Mouse (Mus musculus): Measurements from ENCODE around the gene Lrrc9. TPM values are rescaled to one million over a fixed set of nuclear protein-coding genes. Genes with fewer than 3 reads are reported as not detected.

Lrrc9 gene
- polyA plus RNA-seq, 1 experiment from 2014 or later, result 0.18 TPM

DNA sequence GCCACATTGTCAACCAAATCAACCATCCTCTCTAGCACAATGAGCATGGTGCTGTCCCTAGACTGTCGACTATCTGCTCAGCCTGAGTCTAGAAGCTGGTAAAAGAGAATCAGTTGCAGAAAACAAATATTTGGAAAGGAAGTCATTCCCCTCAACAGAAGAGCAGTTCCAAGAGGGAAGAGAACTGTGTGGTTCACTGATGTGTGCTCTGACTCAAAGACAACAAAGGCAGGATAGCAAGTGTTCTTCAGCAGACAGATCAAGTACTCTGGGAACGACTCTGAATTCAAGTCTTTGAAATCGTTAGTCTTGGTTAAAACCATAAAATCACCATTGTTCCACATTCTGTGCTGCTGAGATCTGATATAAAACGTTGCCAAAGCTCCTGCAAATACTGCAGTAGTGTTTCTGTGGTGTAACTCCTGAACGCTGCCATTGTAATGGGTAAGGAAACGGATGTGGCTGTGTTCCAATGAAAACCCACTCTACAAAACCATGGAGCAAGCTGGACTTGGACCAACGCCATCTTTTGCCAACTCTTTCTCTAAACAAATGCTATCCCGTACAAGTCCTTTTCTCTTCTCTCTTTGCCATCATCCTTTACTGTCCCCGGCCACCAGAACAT lies 8.3 kb upstream of the Lrrc9 start:
- no peak for ATAC-seq (ENCODE audit: insufficient number of reproducible peaks, low FRiP score, low TSS enrichment, low read depth)

DNA sequence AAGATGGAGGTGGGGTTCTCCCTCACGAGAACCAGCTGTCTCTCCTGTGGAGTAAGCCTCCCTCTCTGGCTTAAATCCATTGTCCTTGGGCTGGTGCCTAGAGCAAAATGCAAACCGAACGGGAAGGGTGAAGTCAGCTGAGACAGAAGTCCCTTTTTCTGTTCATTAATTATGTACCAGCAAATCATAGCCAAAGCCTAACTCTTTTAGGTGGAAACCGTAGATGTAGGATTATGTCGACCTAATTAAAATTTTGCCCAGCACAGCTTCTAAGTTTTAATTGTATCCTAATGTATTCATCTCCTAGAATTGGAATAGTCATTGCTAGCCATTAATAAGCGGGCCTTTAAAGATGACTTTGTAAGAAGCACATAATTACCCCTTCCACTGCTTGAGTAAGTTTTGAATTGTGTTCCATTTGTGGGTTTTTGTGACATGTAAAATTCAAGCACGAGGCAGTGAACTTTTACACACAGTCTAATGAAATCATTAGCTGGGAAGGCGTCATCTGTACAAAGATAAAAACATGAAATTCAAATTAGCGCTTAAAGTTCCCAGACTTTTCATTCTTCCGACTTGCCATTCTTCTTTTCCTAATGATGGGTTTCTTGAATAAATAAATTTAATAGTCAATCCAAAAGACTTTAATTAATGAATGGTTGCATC lies 3.9 kb upstream of the Lrrc9 start:
- no peaks in the 10 kb centered on the region for H3K9me3 ChIP-seq
- peaks cover 10% of the 10 kb centered on the region for H3K4me1 ChIP-seq
- ATAC-seq (ENCODE audit: insufficient number of reproducible peaks, low FRiP score, low TSS enrichment, low read depth), result no peak
- no peak overlapping the region for H3K27ac ChIP-seq
- no peaks in the 10 kb centered on the region for H3K27me3 ChIP-seq
- H3K9ac ChIP-seq, result no peak overlapping the region
- H3K4me2 ChIP-seq, result no peak overlapping the region
- no peak overlapping the region for H3K4me3 ChIP-seq
- no peaks in the 10 kb centered on the region for H3K36me3 ChIP-seq
- WGBS, result 58% methylated on average over 10 of the region's 10 CpGs

More for the DNA sequence above, 8.3 kb upstream of the Lrrc9 start:
- no peaks in the 10 kb centered on the region for H3K36me3 ChIP-seq
- no peak overlapping the region for H3K9ac ChIP-seq
- H3K9me3 ChIP-seq, result no peaks in the 10 kb centered on the region
- H3K27ac ChIP-seq, result no peak overlapping the region
- H3K4me3 ChIP-seq, result no peak overlapping the region
- H3K4me1 ChIP-seq, result no peaks in the 10 kb centered on the region
- WGBS, result 60% methylated on average over 9 of the region's 9 CpGs
- no peak overlapping the region for H3K4me2 ChIP-seq
- no peaks in the 10 kb centered on the region for H3K27me3 ChIP-seq

DNA sequence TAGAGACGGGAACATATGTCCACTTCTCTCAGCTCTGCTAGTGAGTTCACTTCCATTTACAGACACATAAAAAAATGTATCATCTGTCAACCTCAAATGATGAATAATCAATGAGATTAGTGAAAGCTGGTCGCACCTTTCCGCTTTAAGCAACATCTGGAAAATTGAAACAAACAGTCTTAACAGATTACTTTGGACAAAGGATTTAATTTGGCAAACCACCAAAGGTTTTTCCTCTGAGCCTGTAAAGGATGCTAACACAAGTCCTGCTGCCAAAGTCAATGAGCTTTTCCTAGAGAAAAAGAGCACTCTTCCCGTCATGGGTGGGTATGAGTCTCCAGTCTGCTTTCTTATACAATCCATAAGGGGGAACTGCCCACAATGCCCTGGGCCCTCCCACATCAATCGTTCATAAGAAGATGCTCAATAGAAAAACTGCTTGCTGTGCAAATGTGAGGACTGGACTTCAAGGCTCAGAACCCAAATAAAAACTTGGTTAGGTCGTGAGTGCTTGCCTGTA lies 2.6 kb upstream of the Lrrc9 start:
- 71% methylated on average over 6 of the region's 6 CpGs for WGBS
- H3K4me2 ChIP-seq, result no peak overlapping the region
- no peak for ATAC-seq (ENCODE audit: insufficient number of reproducible peaks, low FRiP score, low TSS enrichment, low read depth)

DNA sequence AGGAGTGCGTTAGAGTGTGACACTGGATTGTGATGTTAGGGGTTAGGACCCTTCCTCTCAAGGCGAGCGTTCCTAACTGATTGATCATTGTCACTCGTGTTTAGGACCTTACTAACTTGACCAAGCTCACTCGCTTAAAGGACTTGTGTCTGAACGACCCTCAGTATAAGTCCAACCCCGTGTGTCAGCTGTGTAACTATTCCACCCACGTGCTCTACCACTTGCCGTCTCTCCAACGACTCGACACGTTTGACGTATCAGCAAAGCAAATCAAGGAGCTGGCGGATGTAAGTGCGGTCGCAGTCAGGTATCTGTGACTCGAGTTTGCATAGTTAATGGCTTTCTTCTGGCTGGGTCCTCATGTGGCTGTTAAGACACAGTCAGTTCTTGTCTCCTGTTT lies 12.3 kb downstream of the Lrrc9 start:
- WGBS, result 79% methylated on average over 17 of the region's 17 CpGs
- no peak overlapping the region for H3K9ac ChIP-seq
- no peak overlapping the region for H3K27ac ChIP-seq
- H3K4me1 ChIP-seq, result no peaks in the 10 kb centered on the region
- H3K27me3 ChIP-seq, result no peaks in the 10 kb centered on the region
- H3K4me3 ChIP-seq, result no peak overlapping the region
- no peaks in the 10 kb centered on the region for H3K9me3 ChIP-seq
- no peaks in the 10 kb centered on the region for H3K36me3 ChIP-seq
- no peak for ATAC-seq (ENCODE audit: insufficient number of reproducible peaks, low FRiP score, low TSS enrichment, low read depth)
- no peak overlapping the region for H3K4me2 ChIP-seq

More for the DNA sequence above, 2.6 kb upstream of the Lrrc9 start:
- H3K9me3 ChIP-seq, result no peaks in the 10 kb centered on the region
- no peak overlapping the region for H3K4me3 ChIP-seq
- H3K27me3 ChIP-seq, result no peaks in the 10 kb centered on the region
- H3K27ac ChIP-seq, result no peak overlapping the region
- peaks cover 10% of the 10 kb centered on the region for H3K4me1 ChIP-seq
- H3K36me3 ChIP-seq, result no peaks in the 10 kb centered on the region
- no peak overlapping the region for H3K9ac ChIP-seq

DNA sequence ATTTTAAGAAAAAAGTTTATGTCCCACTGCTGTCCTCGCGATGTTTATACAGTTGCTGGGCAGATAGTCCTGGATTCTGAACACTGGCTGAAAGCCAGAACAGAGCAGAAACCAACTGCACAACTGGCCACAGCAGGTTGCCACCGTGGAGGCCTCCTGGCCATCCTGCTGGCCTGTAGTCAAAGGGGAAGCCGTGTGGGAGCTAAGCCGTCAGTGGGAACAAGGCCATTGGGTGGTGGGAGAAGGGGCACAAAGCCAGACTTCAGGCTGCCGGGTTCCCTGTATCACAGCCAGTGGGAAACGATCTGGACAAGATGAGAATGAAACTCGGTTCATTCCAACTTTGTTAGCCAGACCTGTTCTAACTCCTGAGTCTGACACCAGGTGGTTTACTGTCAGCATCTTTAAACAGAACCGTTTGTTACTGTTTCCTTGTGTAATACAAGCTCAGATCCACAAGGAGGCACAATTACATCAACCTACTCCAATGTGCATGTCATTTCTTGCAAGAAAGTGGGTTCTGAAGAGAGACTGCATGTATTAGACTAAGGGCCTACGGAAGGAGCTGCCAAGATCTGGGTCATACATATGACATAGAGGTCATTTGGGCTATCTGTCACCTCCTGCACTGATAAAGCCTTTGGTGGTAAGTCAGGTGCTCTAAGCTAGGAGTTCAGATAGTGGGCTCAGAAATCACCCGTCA lies 19.7 kb downstream of the Lrrc9 start:
- no peak overlapping the region for H3K9ac ChIP-seq
- no peak overlapping the region for H3K4me2 ChIP-seq
- H3K9me3 ChIP-seq, result no peaks in the 10 kb centered on the region
- 0 out of 2 replicates have a peak, but pooled peaks cover 2% of the 10 kb centered on the region for H3K4me1 ChIP-seq
- no peak for ATAC-seq (ENCODE audit: insufficient number of reproducible peaks, low FRiP score, low TSS enrichment, low read depth)
- no peak overlapping the region for H3K27ac ChIP-seq
- H3K36me3 ChIP-seq, result no peaks in the 10 kb centered on the region
- H3K4me3 ChIP-seq, result no peak overlapping the region
- WGBS, result 50% methylated on average over 11 of the region's 11 CpGs
- H3K27me3 ChIP-seq, result no peaks in the 10 kb centered on the region

DNA sequence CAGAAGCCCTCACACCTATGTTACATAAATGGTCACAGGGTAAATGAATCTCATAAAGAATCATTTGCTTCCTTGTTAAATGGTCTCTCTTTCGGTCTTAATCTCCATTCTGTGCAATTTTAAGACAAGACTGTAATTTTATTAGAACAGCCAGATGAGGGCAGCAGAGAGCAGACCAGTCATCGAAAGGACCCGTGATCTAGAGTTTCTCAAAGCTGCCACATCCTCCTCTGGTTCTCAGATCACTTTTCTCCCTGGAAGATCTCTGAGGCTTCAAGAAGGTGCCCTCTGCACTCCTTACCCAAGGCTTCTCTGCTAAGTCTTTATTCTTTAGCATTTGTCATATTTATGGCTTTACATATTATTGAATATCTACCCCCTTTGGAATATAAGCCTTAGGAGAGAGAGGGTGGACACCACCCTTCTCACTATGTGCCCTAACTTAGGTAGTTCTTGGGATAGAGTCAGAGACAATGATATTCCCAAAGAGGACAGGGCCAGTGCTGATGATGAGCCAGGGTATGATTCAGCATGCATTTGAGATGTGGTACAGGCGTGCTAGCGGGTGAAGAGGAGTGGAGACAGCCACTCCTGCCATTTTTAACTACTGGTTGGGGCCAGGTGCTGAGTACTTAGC lies 20.3 kb downstream of the Lrrc9 start:
- Histone ChIP-seq H3K4me1 (0 out of 2 replicates have a peak, but pooled peaks cover 2% of the 10 kb centered on the region), H3K36me3 (no peaks in the 10 kb centered on the region), H3K4me2 (no peak overlapping the region), H3K9me3 (no peaks in the 10 kb centered on the region), H3K4me3 (no peak overlapping the region), H3K9ac (no peak overlapping the region), H3K27ac (no peak overlapping the region), H3K27me3 (no peaks in the 10 kb centered on the region)
- WGBS, result 41% methylated on average over 5 of the region's 5 CpGs
- no peak for ATAC-seq (ENCODE audit: insufficient number of reproducible peaks, low FRiP score, low TSS enrichment, low read depth)

DNA sequence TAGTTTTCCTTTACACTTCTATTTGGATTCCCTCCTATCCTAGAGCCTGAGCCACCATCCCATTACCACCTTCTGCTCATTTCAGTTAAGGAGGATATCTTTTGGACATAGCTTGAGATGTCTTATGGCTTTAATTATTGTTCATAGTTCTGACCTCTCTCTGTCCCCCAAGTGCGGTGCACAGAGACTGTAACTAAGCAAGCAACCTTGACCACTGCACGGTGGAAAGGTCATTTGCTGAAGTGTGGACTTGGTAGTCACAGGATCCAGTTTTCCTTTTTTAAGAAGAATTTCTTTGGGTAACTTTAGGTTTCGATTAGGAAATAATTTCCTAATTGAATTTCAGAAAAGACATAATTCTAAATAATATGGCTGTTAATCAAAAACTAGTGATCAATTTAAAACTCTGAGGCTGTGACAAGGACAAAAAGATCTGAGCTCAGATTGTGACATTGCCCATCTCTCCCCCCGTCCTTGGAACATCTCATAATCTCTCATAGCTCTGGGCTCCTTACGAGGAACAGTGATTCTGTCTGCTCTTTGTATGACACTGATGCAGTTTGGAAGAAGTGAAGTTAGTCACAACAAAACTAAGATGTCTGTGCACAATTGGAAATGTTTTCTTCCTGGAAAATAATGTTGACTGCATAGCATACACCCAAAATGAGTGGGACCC lies 24.3 kb downstream of the Lrrc9 start:
- ATAC-seq (ENCODE audit: insufficient number of reproducible peaks, low FRiP score, low TSS enrichment, low read depth), result no peak
- Histone ChIP-seq H3K36me3 (no peaks in the 10 kb centered on the region), H3K27ac (no peak overlapping the region), H3K4me2 (no peak overlapping the region), H3K9ac (no peak overlapping the region), H3K27me3 (no peaks in the 10 kb centered on the region), H3K4me1 (0 out of 2 replicates have a peak, but pooled peaks cover 2% of the 10 kb centered on the region), H3K9me3 (no peaks in the 10 kb centered on the region), H3K4me3 (no peak overlapping the region)
- WGBS, result 84% methylated on average over 5 of the region's 5 CpGs

DNA sequence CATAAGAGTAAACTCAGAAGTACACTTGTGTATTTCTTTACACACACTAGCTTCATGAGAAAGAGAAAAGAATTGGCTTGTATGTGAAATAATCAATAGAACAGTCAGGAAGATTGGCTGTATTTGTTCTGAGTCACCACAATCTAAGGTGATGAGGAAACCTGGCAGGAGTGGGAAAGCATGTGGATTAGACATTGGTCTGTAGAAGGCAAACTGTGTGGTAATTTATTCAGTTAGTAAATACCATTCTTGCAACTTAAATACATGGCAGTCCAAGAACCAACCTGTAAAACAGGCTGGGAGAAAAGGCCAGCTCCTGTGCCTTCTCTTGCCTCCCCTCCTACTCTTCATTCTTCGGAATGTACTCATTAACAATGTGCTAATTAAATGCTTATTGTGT lies 25.6 kb downstream of the Lrrc9 start:
- no peaks in the 10 kb centered on the region for H3K27me3 ChIP-seq
- ATAC-seq (ENCODE audit: insufficient number of reproducible peaks, low FRiP score, low TSS enrichment, low read depth), result no peak
- no peak overlapping the region for H3K4me3 ChIP-seq
- WGBS, result 82% methylated on average over 1 of the region's 1 CpGs
- no peaks in the 10 kb centered on the region for H3K4me1 ChIP-seq
- H3K9ac ChIP-seq, result no peak overlapping the region
- H3K36me3 ChIP-seq, result no peaks in the 10 kb centered on the region
- no peak overlapping the region for H3K4me2 ChIP-seq
- no peak overlapping the region for H3K27ac ChIP-seq
- no peaks in the 10 kb centered on the region for H3K9me3 ChIP-seq

DNA sequence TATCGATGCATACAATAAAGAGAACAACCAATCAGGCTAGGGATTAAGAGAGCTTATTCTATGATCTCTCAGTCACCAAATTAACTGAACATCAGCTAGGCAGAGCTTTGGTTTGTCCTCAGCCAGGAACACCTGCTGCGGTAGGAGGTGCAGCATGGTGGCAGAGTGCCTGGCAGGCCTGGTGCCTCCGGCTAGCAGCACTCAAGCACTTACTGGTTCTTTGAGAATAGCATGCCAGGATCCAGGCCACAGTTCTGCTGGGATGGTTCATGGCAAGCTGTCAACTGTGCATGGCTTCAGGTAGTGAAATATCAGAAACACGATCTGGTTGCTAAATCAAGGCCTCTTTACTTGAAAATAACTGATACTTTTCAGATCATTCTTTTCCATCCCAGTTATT lies 26.1 kb downstream of the Lrrc9 start:
- 80% methylated on average over 4 of the region's 4 CpGs for WGBS

DNA sequence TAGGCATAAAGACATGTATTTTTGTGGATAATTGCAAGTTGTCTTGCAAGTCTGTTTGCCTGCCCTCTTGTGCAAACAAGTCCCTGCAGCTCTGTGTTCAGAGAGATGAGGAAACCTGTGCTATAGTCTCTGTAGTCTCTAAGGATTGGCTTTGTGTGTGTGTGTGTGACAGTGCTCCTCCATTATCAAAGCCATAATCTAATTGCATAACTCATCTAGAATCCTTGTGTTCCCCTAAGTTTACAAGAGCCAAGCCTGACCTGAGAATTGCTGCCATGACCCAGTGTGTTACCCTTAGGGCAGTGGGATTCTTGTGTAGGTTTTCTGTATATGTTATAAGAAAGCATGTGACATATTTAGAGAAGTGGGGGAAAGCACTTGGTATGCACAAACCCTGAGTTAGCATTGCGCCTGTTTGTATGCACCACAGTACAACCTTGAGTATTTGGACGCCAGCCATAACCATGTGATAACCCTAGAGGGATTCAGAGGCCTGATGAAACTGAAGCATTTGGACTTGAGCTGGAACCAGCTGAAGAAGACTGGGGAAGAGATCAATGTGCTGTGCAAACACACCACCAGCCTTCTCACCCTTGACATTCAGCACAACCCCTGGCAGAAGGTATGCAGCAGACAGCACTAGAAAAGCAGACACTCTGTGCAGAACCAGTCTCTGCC lies 35.2 kb downstream of the Lrrc9 start:
- Histone ChIP-seq H3K4me1 (no peaks in the 10 kb centered on the region), H3K27me3 (no peaks in the 10 kb centered on the region), H3K4me2 (no peak overlapping the region), H3K9me3 (no peaks in the 10 kb centered on the region), H3K36me3 (no peaks in the 10 kb centered on the region), H3K9ac (no peak overlapping the region), H3K27ac (no peak overlapping the region), H3K4me3 (no peak overlapping the region)
- no peak for ATAC-seq (ENCODE audit: insufficient number of reproducible peaks, low FRiP score, low TSS enrichment, low read depth)
- 60% methylated on average over 2 of the region's 2 CpGs for WGBS

More for the DNA sequence above, 26.1 kb downstream of the Lrrc9 start:
- no peaks in the 10 kb centered on the region for H3K4me1 ChIP-seq
- no peaks in the 10 kb centered on the region for H3K36me3 ChIP-seq
- H3K9me3 ChIP-seq, result no peaks in the 10 kb centered on the region
- no peak overlapping the region for H3K4me3 ChIP-seq
- no peak for ATAC-seq (ENCODE audit: insufficient number of reproducible peaks, low FRiP score, low TSS enrichment, low read depth)
- H3K27me3 ChIP-seq, result no peaks in the 10 kb centered on the region
- no peak overlapping the region for H3K27ac ChIP-seq
- H3K4me2 ChIP-seq, result no peak overlapping the region
- H3K9ac ChIP-seq, result no peak overlapping the region

DNA sequence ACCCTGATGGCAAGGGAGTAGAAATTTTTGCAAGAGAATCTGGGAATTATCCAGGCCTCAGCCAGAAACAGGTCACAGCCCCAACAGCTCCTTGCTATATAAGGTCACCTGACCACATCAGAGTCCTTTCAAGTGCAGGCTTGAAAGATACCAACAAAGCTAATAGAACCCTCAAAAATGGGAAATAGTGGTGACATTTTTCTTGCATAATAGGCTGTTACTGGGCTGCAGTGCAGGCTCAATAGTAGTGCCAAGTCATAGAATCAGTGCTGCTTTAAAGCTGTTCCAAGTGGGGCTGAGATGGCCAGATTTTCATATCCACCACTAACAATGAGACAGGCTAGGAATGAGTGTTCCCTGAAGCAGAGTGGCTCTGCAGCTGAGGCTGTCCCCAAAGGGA lies 40.6 kb downstream of the Lrrc9 start:
- Histone ChIP-seq H3K27ac (no peak overlapping the region), H3K4me2 (no peak overlapping the region), H3K9ac (no peak overlapping the region), H3K27me3 (no peaks in the 10 kb centered on the region), H3K9me3 (no peaks in the 10 kb centered on the region), H3K36me3 (no peaks in the 10 kb centered on the region), H3K4me1 (no peaks in the 10 kb centered on the region), H3K4me3 (no peak overlapping the region)
- ATAC-seq (ENCODE audit: insufficient number of reproducible peaks, low FRiP score, low TSS enrichment, low read depth), result no peak
